In the genomic region with DNA sequence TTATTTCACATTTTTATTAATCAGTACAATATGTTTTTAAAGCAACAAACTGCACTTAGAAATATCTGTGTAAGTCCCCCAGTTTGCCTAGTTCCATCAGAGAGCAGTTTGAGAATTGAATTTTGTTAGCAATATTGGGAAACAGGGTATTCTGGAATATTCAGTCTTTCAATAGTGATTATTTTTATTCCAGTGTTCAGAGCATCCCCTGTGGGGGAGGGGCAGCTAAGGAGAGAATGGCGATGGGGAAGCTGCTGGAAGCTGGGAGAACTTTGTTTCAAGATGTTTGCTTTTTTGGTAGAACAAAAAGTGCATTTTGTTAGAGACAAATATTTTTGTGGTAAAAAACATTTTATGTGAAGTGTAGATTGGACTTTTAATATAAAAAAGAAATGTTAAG, we compare ENCODE assay signal across 29 mouse cellular contexts. TPM values are rescaled to one million over a fixed set of nuclear protein-coding genes. Genes with fewer than 3 reads are reported as not detected.
"Had no signal": no experiment of that assay in that cellular context is flagged by ENCODE, and none has a peak within 500 bp of the region (broad histone marks: within the 10 kb centered on the region; RNA-seq: fewer than 3 reads in every experiment).

No protein-coding gene starts in this region.

- DNase-seq: kidney, adult 8-10 months; kidney, postnatal 14 days; kidney, postnatal 4 days; layer of hippocampus, postnatal 36 days; liver, embryonic 13.5 days; lung, adult 2 months; lung, postnatal 14 days; lung, postnatal 4 days; retina, postnatal 1 day; thymus, adult 2 months; thymus, postnatal 14 days; thymus, postnatal 4 days had no signal

- H3K9me3 ChIP-seq: liver, embryonic 13.5 days; midbrain, embryonic 12.5 days; neural tube, embryonic 13.5 days had no signal

- H3K27ac ChIP-seq: liver, embryonic 13.5 days; midbrain, embryonic 12.5 days; neural tube, embryonic 13.5 days; stomach, postnatal 0 days had no signal

- H3K36me3 ChIP-seq: liver, embryonic 13.5 days; midbrain, embryonic 12.5 days; neural tube, embryonic 13.5 days had no signal

- H3K4me3 ChIP-seq: left cerebral cortex, adult 2 months; liver, embryonic 13.5 days; midbrain, embryonic 12.5 days; myocyte; neural tube, embryonic 13.5 days had no signal

RNA-seq across cellular contexts. Expression of a gene that starts 15.7 kb away (rescaled TPM):
- total RNA-seq: liver, adult 2 months; megakaryocyte progenitor cell, adult 5-6 weeks; megakaryocyte-erythroid progenitor cell, adult 5-6 weeks; monocyte, adult 5-6 weeks; neutrophil, adult 5-6 weeks had no signal
- polyA plus RNA-seq: kidney, embryonic 16.5 days; limb, embryonic 11.5 days; limb, embryonic 14.5 days; liver, adult 2 months; liver, embryonic 13.5 days; liver, embryonic 16.5 days; lung, adult 2 months; lung, embryonic 16.5 days; midbrain, embryonic 12.5 days; midbrain, embryonic 16.5 days; myocyte; neural tube, embryonic 13.5 days; stomach, embryonic 14.5 days; stomach, postnatal 0 days; thymus, adult 2 months had no signal

RNA-seq across cellular contexts. Expression of a gene that starts 18.7 kb away (rescaled TPM):
- polyA plus RNA-seq: myocyte had no signal
